Mouse (Mus musculus) liver, embryonic 16.5 days (tissue): ENCODE data around the gene Eloa. TPM values are rescaled to one million over a fixed set of nuclear protein-coding genes. Genes with fewer than 3 reads are reported as not detected.

Experiments used
- ATAC-seq: fragments of 200-750 bp; cut with Nextera tagmentation; 2 replicates; pipeline ENCODE4 v1.8.0; 2017; ENCODE audit warnings: low read depth, mild to moderate bottlenecking, moderate number of reproducible peaks, moderate library complexity
- H3K27ac ChIP-seq: fragments of 300-500 bp; sonication (generic); 2 replicates; pipeline ENCODE4 v1.5.1; 2014; ENCODE audit warnings: mild to moderate bottlenecking, low read length
- H3K27me3 ChIP-seq: fragments of 300-500 bp; sonication (generic); 2 replicates; pipeline ENCODE4 v1.6.1; 2014; ENCODE audit warnings: low read depth, low read length, mixed read lengths; ENCODE audit not compliant: control insufficient read depth, insufficient read depth
- H3K36me3 ChIP-seq: fragments of 300-500 bp; sonication (generic); 2 replicates; pipeline ENCODE4 v1.6.1; 2014; ENCODE audit warnings: mild to moderate bottlenecking; ENCODE audit not compliant: control insufficient read depth, insufficient read depth
- H3K4me1 ChIP-seq: fragments of 300-500 bp; sonication (generic); 2 replicates; pipeline ENCODE4 v1.6.1; 2014; ENCODE audit warnings: low read depth, low read length, mixed read lengths; ENCODE audit not compliant: control insufficient read depth
- H3K4me2 ChIP-seq: fragments of 300-500 bp; sonication (generic); 2 replicates; pipeline ENCODE4 v1.6.1; 2014; ENCODE audit warnings: low read depth, low read length, mixed read lengths
- H3K4me3 ChIP-seq: fragments of 300-500 bp; sonication (generic); 2 replicates; pipeline ENCODE4 v1.5.1; 2014; ENCODE audit warnings: low read depth, mild to moderate bottlenecking, low read length
- H3K9ac ChIP-seq: fragments of 300-500 bp; sonication (generic); 2 replicates; pipeline ENCODE4 v1.6.1; 2014; ENCODE audit warnings: low read depth, low read length
- H3K9me3 ChIP-seq: fragments of 300-500 bp; sonication (generic); replicated peaks from 2 replicates; pipeline ENCODE4 v1.6.1; 2016; ENCODE audit warnings: low read length; ENCODE audit not compliant: control insufficient read depth
- WGBS: fragments of 180-500 bp; shearing (Covaris S2); extraction: QIAGEN DNeasy Blood & Tissue Kit; methylation state at CpG from one replicate; pipeline ENCODE4 v1.1.7; 2014; ENCODE audit not compliant: insufficient replicate concordance; 5-methylcytosine and 5-hydroxymethylcytosine counted together
- polyA plus RNA-seq: library from polyadenylated mRNA; unstranded; fragments of >200 nt; fragmentation: Nextera tagmentation; extraction: Ambion mirVana; gene quantifications from 2 replicates; pipeline ENCODE4 v1.2.1, GENCODE M21; 2015

Gene Eloa
- polyA plus RNA-seq, 1 experiment from 2014 or later = 29.1 TPM

DNA sequence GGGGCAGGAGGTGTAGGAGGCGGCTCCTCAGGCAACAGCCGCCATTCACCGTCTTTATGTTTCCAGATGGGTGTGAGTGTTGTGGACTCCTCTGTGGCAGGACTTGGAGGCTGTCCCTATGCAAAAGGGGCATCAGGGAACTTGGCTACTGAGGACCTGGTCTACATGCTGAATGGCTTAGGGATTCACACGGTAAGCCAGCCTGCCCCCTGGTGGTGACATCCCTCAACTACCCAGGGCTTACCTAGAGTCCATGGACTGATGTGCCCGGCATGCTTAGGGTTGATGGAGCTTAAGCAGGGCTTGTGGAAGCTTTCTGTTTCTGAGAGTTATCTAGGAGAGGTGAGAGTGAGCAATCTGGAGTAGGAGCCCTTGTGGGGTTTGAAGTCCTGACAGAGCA, 60.8 kb downstream of the Eloa start:
- no peaks in the 10 kb centered on the region for H3K36me3 ChIP-seq
- no peak for ATAC-seq
- no peak overlapping the region for H3K9ac ChIP-seq

GRCm38 (mm10) chr4:135958354-135958753, 63.2 kb downstream of the Eloa start:
- 64% methylated on average over 8 of the region's 8 CpGs for WGBS
- Histone ChIP-seq H3K9ac (no peak overlapping the region), H3K4me2 (no peak overlapping the region), H3K27me3 (no peaks in the 10 kb centered on the region), H3K9me3 (no peaks in the 10 kb centered on the region), H3K4me1 (peaks cover 6% of the 10 kb centered on the region), H3K27ac (peak overlapping the region; percentile 65), H3K36me3 (peaks cover 6% of the 10 kb centered on the region), H3K4me3 (no peak overlapping the region)
- peak; percentile 72 for ATAC-seq

More for the DNA sequence above, 60.8 kb downstream of the Eloa start:
- Histone ChIP-seq H3K27ac (no peak overlapping the region), H3K9me3 (no peaks in the 10 kb centered on the region), H3K4me1 (peaks cover 15% of the 10 kb centered on the region), H3K4me2 (no peak overlapping the region), H3K27me3 (no peaks in the 10 kb centered on the region), H3K4me3 (no peak overlapping the region)
- 23% methylated on average over 5 of the region's 5 CpGs for WGBS

- Histone ChIP-seq H3K36me3 (peaks cover 22% of the 10 kb centered on the region), H3K9me3 (no peaks in the 10 kb centered on the region; the same call in 1 of the 2 replicates), H3K9ac (no peak overlapping the region), H3K27ac (no peak overlapping the region), H3K27me3 (no peaks in the 10 kb centered on the region), H3K4me3 (no peak overlapping the region), H3K4me1 (peaks cover 2% of the 10 kb centered on the region; the same call in 1 of the 2 replicates), H3K4me2 (no peak overlapping the region)
- no peak for ATAC-seq
- WGBS = 78% methylated on average over 9 of the region's 9 CpGs
Measured at GRCm38 (mm10) chr4:135955886-135956285, 65.7 kb downstream of the Eloa start.

DNA sequence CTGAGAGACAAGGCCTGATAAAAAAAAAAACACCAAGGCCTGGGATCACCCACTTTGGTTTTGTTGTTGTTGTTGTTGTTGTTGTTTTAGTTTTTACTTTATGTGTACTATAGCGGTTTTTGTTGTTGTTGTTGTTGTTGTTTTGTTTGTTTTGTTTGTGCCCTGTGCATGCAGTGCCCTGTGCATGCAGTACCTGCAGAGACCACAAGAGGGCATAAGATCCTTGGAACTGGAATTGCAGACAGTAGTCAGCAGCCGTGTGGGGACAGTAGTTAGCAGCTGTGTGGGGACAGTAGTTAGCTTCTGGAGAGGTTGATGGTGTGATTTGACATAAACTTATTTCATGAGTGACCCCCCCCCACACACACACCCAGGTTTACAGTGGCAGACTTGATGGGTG, 67.3 kb downstream of the Eloa start:
- H3K4me3 ChIP-seq = no peak overlapping the region
- no peak overlapping the region for H3K4me2 ChIP-seq
- no peak overlapping the region for H3K9ac ChIP-seq
- no peak overlapping the region for H3K27ac ChIP-seq
- H3K27me3 ChIP-seq = no peaks in the 10 kb centered on the region
- H3K4me1 ChIP-seq = peaks cover 2% of the 10 kb centered on the region; the same call in 1 of the 2 replicates
- peaks cover 22% of the 10 kb centered on the region for H3K36me3 ChIP-seq
- H3K9me3 ChIP-seq = no peaks in the 10 kb centered on the region; the same call in 1 of the 2 replicates
- no peak for ATAC-seq
- 16% methylated on average over 2 of the region's 2 CpGs for WGBS

Other genes with a start within 250 kb of the Eloa start
- gene Srsf10, start 166.0 kb downstream of the Eloa start, polyA plus RNA-seq = 81.8 and 90.3 TPM in 2 replicates
- gene Pnrc2, start 147.9 kb downstream of the Eloa start, polyA plus RNA-seq = 74.9 and 81.1 TPM in 2 replicates
- gene Cnr2, start 126.4 kb downstream of the Eloa start, polyA plus RNA-seq = 2.9 TPM in 2 replicates
- 22.7 and 28.0 TPM in 2 replicates for gene Fuca1, start 101.0 kb downstream of the Eloa start, polyA plus RNA-seq
- 105 and 107 TPM in 2 replicates for gene Hmgcl, start 75.3 kb downstream of the Eloa start, polyA plus RNA-seq
- 34.5 and 37.6 TPM in 2 replicates for gene Gale, start 58.0 kb downstream of the Eloa start, polyA plus RNA-seq
- 37.0 and 39.9 TPM in 2 replicates for gene Lypla2, start 49.1 kb downstream of the Eloa start, polyA plus RNA-seq
- gene Pithd1, start 34.5 kb downstream of the Eloa start, polyA plus RNA-seq = 61.4 and 63.3 TPM in 2 replicates
- 216 and 219 TPM in 2 replicates for gene Rpl11, start 31.7 kb upstream of the Eloa start, polyA plus RNA-seq
- 37.5 and 40.6 TPM in 2 replicates for gene Id3, start 121.7 kb upstream of the Eloa start, polyA plus RNA-seq
- 83.5 and 93.6 TPM in 2 replicates for gene E2f2, start 150.6 kb upstream of the Eloa start, polyA plus RNA-seq
- 2.2 and 3.0 TPM in 2 replicates for gene Asap3, start 184.6 kb upstream of the Eloa start, polyA plus RNA-seq
- 25.3 and 29.8 TPM in 2 replicates for gene Tcea3, start 226.0 kb upstream of the Eloa start, polyA plus RNA-seq